Mouse (Mus musculus): Measurements from ENCODE around the gene Cfi. TPM values are rescaled to one million over a fixed set of nuclear protein-coding genes. Genes with fewer than 3 reads are reported as not detected.
A peak's percentile ranks its signal among the peaks of the same experiment; 100 is the strongest.

Gene Cfi
- not detected for total RNA-seq (2022)

GRCm38 (mm10) chr3:129835388-129835934 lies at the start of gene Cfi:
Gene Cfi (plus strand): TSS chr3:129835884.
- DNase-seq: no peak

- no peak for DNase-seq
These were observed 41.9 kb upstream of the Cfi start for GRCm38 (mm10) chr3:129793801-129794200.

- DNase-seq: no peak
These were observed 38.3 kb upstream of the Cfi start for GRCm38 (mm10) chr3:129797341-129797740.

GRCm38 (mm10) chr3:129798551-129798950 lies 37.1 kb upstream of the Cfi start:
- no peak for DNase-seq

GRCm38 (mm10) chr3:129799011-129799410 lies 36.7 kb upstream of the Cfi start:
- DNase-seq: no peak

- no peak for DNase-seq
These were observed 31.9 kb upstream of the Cfi start, which contains the start of gene Lrit3 for GRCm38 (mm10) chr3:129803765-129804164. Gene Lrit3 (minus strand): TSS chr3:129804030.

- no peak for DNase-seq
These were observed 14.8 kb upstream of the Cfi start for GRCm38 (mm10) chr3:129820847-129821246.

- DNase-seq: no peak
These were observed 13.9 kb upstream of the Cfi start for GRCm38 (mm10) chr3:129821736-129822135.

- no peak for DNase-seq
These were observed 13.4 kb upstream of the Cfi start, which contains the start of gene Rrh for GRCm38 (mm10) chr3:129822206-129822775. Gene Rrh (minus strand): TSS chr3:129822587.

- no peak for DNase-seq
These were observed 12.4 kb upstream of the Cfi start for GRCm38 (mm10) chr3:129823293-129823692.

- no peak for DNase-seq
These were observed 11.5 kb upstream of the Cfi start for GRCm38 (mm10) chr3:129824146-129824545.

GRCm38 (mm10) chr3:129824891-129825290 lies 10.8 kb upstream of the Cfi start:
- DNase-seq: no peak

GRCm38 (mm10) chr3:129826691-129827090 lies 9.0 kb upstream of the Cfi start:
- no peak for DNase-seq

GRCm38 (mm10) chr3:129827691-129828090 lies 8.0 kb upstream of the Cfi start:
- no peak for DNase-seq

GRCm38 (mm10) chr3:129830626-129831025 lies 5.1 kb upstream of the Cfi start:
- no peak for DNase-seq

- DNase-seq: peak; percentile 93
These were observed 4.6 kb upstream of the Cfi start, which contains the start of gene Gar1 for GRCm38 (mm10) chr3:129831035-129831568. Gene Gar1 (minus strand): TSS chr3:129831396.

GRCm38 (mm10) chr3:129836051-129836697 lies 490 bp downstream of the Cfi start:
- DNase-seq: no peak

- no peak for DNase-seq
These were observed 1.3 kb downstream of the Cfi start for GRCm38 (mm10) chr3:129836965-129837364.

GRCm38 (mm10) chr3:129838017-129838416 lies 2.3 kb downstream of the Cfi start:
- no peak for DNase-seq

GRCm38 (mm10) chr3:129845868-129846267 lies 10.2 kb downstream of the Cfi start:
- no peak for DNase-seq

GRCm38 (mm10) chr3:129846846-129847245 lies 11.2 kb downstream of the Cfi start:
- no peak for DNase-seq

- DNase-seq: no peak
These were observed 26.9 kb downstream of the Cfi start for GRCm38 (mm10) chr3:129862592-129862991.

GRCm38 (mm10) chr3:129863698-129864097 lies 28.0 kb downstream of the Cfi start:
- peak; percentile 25 for DNase-seq

- DNase-seq: no peak
These were observed 41.6 kb downstream of the Cfi start for GRCm38 (mm10) chr3:129877327-129877726.

Measured in adrenal gland, adult 8-10 months (tissue).